Mouse (Mus musculus) thymus, adult 2 months (tissue): ENCODE measurements around the gene Pxt1. TPM values are rescaled to one million over a fixed set of nuclear protein-coding genes. Genes with fewer than 3 reads are reported as not detected.

ENCODE experiments used
- DNase-seq: peaks from one replicate; pipeline ENCODE4 v3.0.0; 2021
- H3K27ac ChIP-seq: fragments of 200-500 bp; 2 replicates; pipeline ENCODE4 v1.5.1; 2012; ENCODE audit warnings: low read length, control low read depth; ENCODE audit not compliant: control insufficient read depth, insufficient read depth
- H3K27me3 ChIP-seq: fragments of 200-500 bp; 2 replicates; pipeline ENCODE4 v1.6.1; 2012; ENCODE audit warnings: mild to moderate bottlenecking, low read length, moderate library complexity, mixed read lengths; ENCODE audit not compliant: control insufficient read depth, insufficient read depth
- H3K36me3 ChIP-seq: fragments of 200-500 bp; 2 replicates; pipeline ENCODE4 v1.6.1; 2012; ENCODE audit warnings: mild to moderate bottlenecking, low read length, moderate library complexity; ENCODE audit not compliant: control insufficient read depth, insufficient read depth
- H3K4me1 ChIP-seq: fragments of 200-500 bp; replicated peaks from 2 replicates; pipeline ENCODE4 v1.6.1; 2012; ENCODE audit warnings: low read length; ENCODE audit not compliant: control insufficient read depth, insufficient read depth
- H3K4me3 ChIP-seq: fragments of 200-500 bp; 2 replicates; pipeline ENCODE4 v1.5.1; 2012; ENCODE audit warnings: mild to moderate bottlenecking, low read length, control low read depth, moderate library complexity; ENCODE audit not compliant: control insufficient read depth, insufficient read depth
- CTCF ChIP-seq: fragments of 200-500 bp; IDR thresholded peaks from 2 replicates; pipeline ENCODE4 v1.5.1; 2012; ENCODE audit warnings: mild to moderate bottlenecking, control low read depth, low read length, moderate library complexity, borderline replicate concordance; ENCODE audit not compliant: control insufficient read depth, poor library complexity, insufficient read depth; ENCODE audit errors: extremely low read depth
- POLR2A ChIP-seq: fragments of 200-500 bp; IDR thresholded peaks from 2 replicates; pipeline ENCODE4 v1.6.1; 2012; ENCODE audit warnings: mild to moderate bottlenecking, low read length, control low read depth, moderate library complexity; ENCODE audit not compliant: control insufficient read depth, poor library complexity, insufficient read depth; ENCODE audit errors: extremely low read depth
- WGBS: fragments of 180-500 bp; shearing (Covaris S2); methylation state at CpG from one replicate; pipeline ENCODE4 v1.1.7; 2018; 5-methylcytosine and 5-hydroxymethylcytosine counted together
- polyA plus RNA-seq: library from polyadenylated mRNA; depleted of rRNA; stranded (reverse); fragments of >200 nt; gene quantifications from 2 replicates; pipeline ENCODE4 v1.2.3, GENCODE M21; 2012

Gene Pxt1
- polyA plus RNA-seq, 1 experiment = 0.65 TPM

GRCm38 (mm10) chr17:28936133-28936532 lies 7.5 kb downstream of the Pxt1 start:
- no peaks in the 10 kb centered on the region for H3K4me1 ChIP-seq
- no peak overlapping the region for H3K27ac ChIP-seq

GRCm38 (mm10) chr17:28934120-28934916 lies 9.3 kb downstream of the Pxt1 start:
- 76% methylated on average over 19 of the region's 19 CpGs for WGBS
- Histone ChIP-seq H3K36me3 (no peaks in the 10 kb centered on the region), H3K4me1 (no peaks in the 10 kb centered on the region), H3K4me3 (no peak overlapping the region), H3K27me3 (no peaks in the 10 kb centered on the region), H3K27ac (no peak overlapping the region)
- no peak for DNase-seq
- TF ChIP-seq CTCF (no peak), POLR2A (no peak)

More at GRCm38 (mm10) chr17:28936133-28936532, 7.5 kb downstream of the Pxt1 start:
- WGBS = 93% methylated on average over 7 of the region's 7 CpGs
- Histone ChIP-seq H3K27me3 (no peaks in the 10 kb centered on the region), H3K4me3 (no peak overlapping the region), H3K36me3 (no peaks in the 10 kb centered on the region)
- no peak for DNase-seq
- TF ChIP-seq CTCF = no peak
- TF ChIP-seq POLR2A = no peak

- Histone ChIP-seq H3K27ac (no peak overlapping the region), H3K36me3 (no peaks in the 10 kb centered on the region), H3K4me3 (no peak overlapping the region), H3K27me3 (no peaks in the 10 kb centered on the region), H3K4me1 (peaks cover under 1% of the 10 kb centered on the region; the same call in 1 of the 2 replicates)
- TF ChIP-seq POLR2A (no peak), CTCF (no peak)
- 97% methylated on average over 4 of the region's 4 CpGs for WGBS
- DNase-seq = no peak
Observed at GRCm38 (mm10) chr17:28932274-28932673, 11.4 kb downstream of the Pxt1 start.

GRCm38 (mm10) chr17:28931436-28932211 lies 12.0 kb downstream of the Pxt1 start:
- Histone ChIP-seq H3K27ac (no peak overlapping the region), H3K27me3 (no peaks in the 10 kb centered on the region), H3K36me3 (no peaks in the 10 kb centered on the region), H3K4me1 (peaks cover 5% of the 10 kb centered on the region), H3K4me3 (no peak overlapping the region)
- WGBS = 93% methylated on average over 18 of the region's 18 CpGs
- TF ChIP-seq POLR2A = no peak
- DNase-seq = no peak

- TF ChIP-seq CTCF (no peak), POLR2A (no peak)
- H3K27ac ChIP-seq = no peak overlapping the region
- WGBS = 66% methylated on average over 14 of the region's 14 CpGs
- no peaks in the 10 kb centered on the region for H3K36me3 ChIP-seq
- no peak for DNase-seq
- H3K4me3 ChIP-seq = no peak overlapping the region
- peaks cover 9% of the 10 kb centered on the region for H3K4me1 ChIP-seq
- H3K27me3 ChIP-seq = no peaks in the 10 kb centered on the region
Observed at GRCm38 (mm10) chr17:28930392-28931074, 13.1 kb downstream of the Pxt1 start.

- H3K27me3 ChIP-seq = no peaks in the 10 kb centered on the region
- H3K4me1 ChIP-seq = peaks cover 9% of the 10 kb centered on the region
- no peak overlapping the region for H3K27ac ChIP-seq
- H3K4me3 ChIP-seq = no peak overlapping the region
- DNase-seq = no peak
- TF ChIP-seq POLR2A = no peak
- TF ChIP-seq CTCF = no peak
- 98% methylated on average over 4 of the region's 4 CpGs for WGBS
- no peaks in the 10 kb centered on the region for H3K36me3 ChIP-seq
Observed at GRCm38 (mm10) chr17:28929369-28929768, 14.3 kb downstream of the Pxt1 start.
